Mouse (Mus musculus) erythroblast, embryonic 14.5 days (primary cell): ENCODE data around the gene Tlcd1.

Experiments used
- GATA1 ChIP-seq: IDR thresholded peaks from 2 replicates; pipeline ENCODE4 v1.6.1; 2012; ENCODE audit warnings: low read length, inconsistent platforms, mixed read lengths
- TAL1 ChIP-seq: IDR thresholded peaks from 3 replicates; pipeline ENCODE4 v1.6.1; 2012; ENCODE audit warnings: low read length, inconsistent platforms, mixed read lengths

DNA sequence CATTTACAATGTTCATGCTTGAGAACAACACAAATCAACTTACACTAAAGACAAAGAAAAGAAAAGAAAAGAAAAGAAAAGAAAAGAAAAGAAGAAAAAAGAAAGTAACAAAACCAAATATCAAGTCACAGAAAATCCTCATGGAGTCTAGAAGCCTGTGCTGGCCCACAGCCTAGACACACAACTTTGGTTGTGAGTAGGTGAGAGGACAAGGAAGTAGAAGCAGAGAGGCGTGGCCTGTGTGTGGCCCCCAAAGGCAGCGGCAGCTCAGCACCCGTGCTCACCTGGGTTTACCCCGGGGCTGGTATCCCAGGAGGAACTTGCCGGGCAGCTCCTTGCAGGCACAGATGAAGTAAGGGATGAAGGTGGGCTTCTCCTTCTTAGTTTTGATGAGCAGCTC is 35.0 kb downstream of the Tlcd1 start:
- TF ChIP-seq GATA1 (no peak), TAL1 (no peak)
